Mouse (Mus musculus): Measurements from ENCODE around the gene F12.

The F12 gene

GRCm38 (mm10) chr13:55426613-55427012 is at the start of gene F12:
Gene F12 (minus strand): TSS chr13:55426793.
- DNase-seq (ENCODE audit: inconsistent age in 2 of 2, low spot score in 1 of 2), result no peak

- peak in 1 of 2 experiments; percentile 12 for DNase-seq (ENCODE audit: inconsistent age in 2 of 2, low spot score in 1 of 2)
These were observed 49.7 kb upstream of the F12 start for GRCm38 (mm10) chr13:55476256-55476655.

GRCm38 (mm10) chr13:55475750-55476149 is 49.2 kb upstream of the F12 start:
- DNase-seq (ENCODE audit: inconsistent age in 2 of 2, low spot score in 1 of 2), result no peak

- DNase-seq (ENCODE audit: inconsistent age in 2 of 2, low spot score in 1 of 2), result no peak
These were observed 48.1 kb upstream of the F12 start for GRCm38 (mm10) chr13:55474621-55475069.

- DNase-seq (ENCODE audit: inconsistent age in 2 of 2, low spot score in 1 of 2), result no peak
These were observed 47.4 kb upstream of the F12 start for GRCm38 (mm10) chr13:55473961-55474360.

GRCm38 (mm10) chr13:55473076-55473831 is 46.7 kb upstream of the F12 start:
- DNase-seq (ENCODE audit: inconsistent age in 2 of 2, low spot score in 1 of 2), result peak in 1 of 2 experiments; percentile 60

- peak; percentile 66 to 87 for DNase-seq (ENCODE audit: inconsistent age in 2 of 2, low spot score in 1 of 2)
These were observed 45.8 kb upstream of the F12 start for GRCm38 (mm10) chr13:55472132-55473022.

- no peak for DNase-seq (ENCODE audit: inconsistent age in 2 of 2, low spot score in 1 of 2)
These were observed 45.2 kb upstream of the F12 start for GRCm38 (mm10) chr13:55471819-55472131.

GRCm38 (mm10) chr13:55471156-55471818 is 44.7 kb upstream of the F12 start:
- peak; percentile 88 to 97 for DNase-seq (ENCODE audit: inconsistent age in 2 of 2, low spot score in 1 of 2)

GRCm38 (mm10) chr13:55470372-55470771 is 43.8 kb upstream of the F12 start:
- DNase-seq (ENCODE audit: inconsistent age in 2 of 2, low spot score in 1 of 2), result peak in 1 of 2 experiments; percentile 58

GRCm38 (mm10) chr13:55468851-55469560 is 42.4 kb upstream of the F12 start:
- DNase-seq (ENCODE audit: inconsistent age in 2 of 2, low spot score in 1 of 2), result peak; percentile 67 to 86

GRCm38 (mm10) chr13:55465830-55466440 is 39.3 kb upstream of the F12 start:
- DNase-seq (ENCODE audit: inconsistent age in 2 of 2, low spot score in 1 of 2), result no peak

GRCm38 (mm10) chr13:55465184-55465583 is 38.6 kb upstream of the F12 start:
- DNase-seq (ENCODE audit: inconsistent age in 2 of 2, low spot score in 1 of 2), result peak; percentile 59 to 69

- DNase-seq (ENCODE audit: inconsistent age in 2 of 2, low spot score in 1 of 2), result peak; percentile 63 to 82
These were observed 37.7 kb upstream of the F12 start, which contains the start of gene Prr7 for GRCm38 (mm10) chr13:55464027-55464884. Gene Prr7 (plus strand): TSS chr13:55464267.

GRCm38 (mm10) chr13:55463399-55464026 is 36.9 kb upstream of the F12 start:
- DNase-seq (ENCODE audit: inconsistent age in 2 of 2, low spot score in 1 of 2), result peak; percentile 52 to 68

- no peak for DNase-seq (ENCODE audit: inconsistent age in 2 of 2, low spot score in 1 of 2)
These were observed 36.4 kb upstream of the F12 start for GRCm38 (mm10) chr13:55462965-55463364.

- DNase-seq (ENCODE audit: inconsistent age in 2 of 2, low spot score in 1 of 2), result peak in 1 of 2 experiments; percentile 56
These were observed 25.4 kb upstream of the F12 start for GRCm38 (mm10) chr13:55451785-55452549.

GRCm38 (mm10) chr13:55451296-55451695 is 24.7 kb upstream of the F12 start:
- DNase-seq (ENCODE audit: inconsistent age in 2 of 2, low spot score in 1 of 2), result no peak
